Mouse (Mus musculus): ENCODE results near the gene Gm7694.

Gene Gm7694

DNA sequence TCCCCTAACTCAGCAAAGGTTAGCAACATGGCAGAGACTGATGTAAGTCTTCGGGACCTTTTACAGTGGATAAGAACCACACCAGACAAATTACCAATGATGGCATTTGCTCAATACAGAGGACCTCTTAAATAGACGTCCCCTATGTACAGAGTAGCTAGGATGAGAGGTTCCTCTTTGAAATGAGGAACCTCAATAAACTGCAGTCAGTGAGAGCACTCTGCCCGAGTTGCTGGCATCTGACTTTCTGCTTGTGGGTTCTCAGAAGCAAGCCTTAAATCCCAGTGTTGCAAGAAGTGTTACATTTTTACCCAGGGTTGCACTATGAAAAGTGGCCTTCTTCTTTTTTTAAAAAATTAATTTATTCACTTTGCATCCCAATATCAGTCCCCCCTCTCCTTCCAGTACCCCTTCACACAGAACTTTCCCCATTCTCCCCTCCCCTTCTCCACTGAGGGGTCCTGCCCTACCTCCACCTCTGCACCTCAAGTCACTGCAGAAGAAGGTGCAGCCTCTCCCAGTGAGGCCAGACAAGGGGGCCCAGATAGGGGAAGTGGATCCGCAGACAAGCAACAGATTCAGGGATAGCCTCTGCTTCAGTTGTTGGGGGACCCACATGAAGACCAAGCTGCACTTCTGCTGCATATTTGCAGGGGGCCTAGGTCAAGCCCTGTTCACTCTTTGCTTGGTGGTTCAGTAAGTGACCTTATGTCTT lies 23.6 kb downstream of the Gm7694 start:
- no peak for DNase-seq (ENCODE audit: low read depth, low spot score)

DNA sequence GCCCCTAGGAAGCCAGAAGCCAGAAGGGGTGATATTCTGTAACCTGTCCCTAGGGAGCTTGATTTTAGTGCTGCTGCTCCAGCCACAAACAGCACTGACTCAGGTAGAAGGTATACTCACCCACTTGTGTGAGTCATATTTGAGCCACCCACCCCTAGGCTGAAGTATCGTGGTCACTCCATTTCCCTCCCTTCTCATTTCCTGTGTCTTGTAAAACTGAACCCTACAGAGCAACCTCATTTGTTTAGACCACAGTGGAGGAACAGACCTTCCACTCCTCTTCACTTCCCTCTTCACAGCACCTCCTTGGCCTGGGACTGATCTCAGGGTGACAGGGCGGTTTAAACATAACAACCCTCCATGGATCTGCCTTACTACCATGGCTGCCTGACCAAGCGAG lies 29.1 kb downstream of the Gm7694 start, which contains the start of gene Sh2d1b1:
Gene Sh2d1b1, plus strand, starts transcription at position 305 of the 400 bp plus-strand sequence.
- DNase-seq (ENCODE audit: low read depth, low spot score) = no peak

DNA sequence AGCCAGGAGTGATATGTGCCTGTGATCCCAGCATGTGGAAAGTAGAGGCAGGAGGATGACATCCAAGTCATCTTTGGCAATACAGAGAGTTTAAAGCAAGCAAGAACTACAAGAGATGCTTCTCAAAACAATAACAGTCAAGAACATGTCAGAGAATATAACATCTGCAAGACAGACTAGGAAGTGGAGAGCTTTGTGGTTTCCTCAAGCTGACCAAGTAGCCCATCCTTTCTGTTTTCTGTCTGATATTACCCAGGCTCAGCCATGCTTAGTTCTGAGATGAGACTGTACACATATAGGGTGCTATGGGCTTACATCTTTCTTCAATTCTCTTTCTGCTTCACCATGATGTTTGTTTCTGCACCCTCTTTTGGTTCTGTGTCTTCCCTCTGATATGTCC lies 32.9 kb downstream of the Gm7694 start:
- no peak for DNase-seq (ENCODE audit: low read depth, low spot score)

DNA sequence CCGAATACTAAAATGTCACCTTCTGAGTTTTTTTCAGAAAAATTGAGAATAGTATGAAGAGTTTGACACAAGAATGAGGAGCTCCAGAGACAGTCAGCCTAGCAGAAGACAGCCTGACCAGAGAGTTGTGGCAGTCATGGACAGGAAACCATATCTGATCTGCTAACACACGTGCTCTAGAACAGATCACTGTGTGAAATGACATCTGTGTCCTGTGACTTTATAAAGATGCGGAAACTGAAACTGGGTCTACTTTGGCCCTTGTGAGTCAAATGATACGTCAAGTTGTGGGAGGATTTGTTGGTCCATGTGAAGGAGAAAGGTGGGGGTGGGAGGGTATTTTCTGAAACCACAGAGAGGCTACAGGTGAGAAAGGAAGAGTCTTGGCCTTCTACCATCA lies 35.4 kb downstream of the Gm7694 start:
- no peak for DNase-seq (ENCODE audit: low read depth, low spot score)

DNA sequence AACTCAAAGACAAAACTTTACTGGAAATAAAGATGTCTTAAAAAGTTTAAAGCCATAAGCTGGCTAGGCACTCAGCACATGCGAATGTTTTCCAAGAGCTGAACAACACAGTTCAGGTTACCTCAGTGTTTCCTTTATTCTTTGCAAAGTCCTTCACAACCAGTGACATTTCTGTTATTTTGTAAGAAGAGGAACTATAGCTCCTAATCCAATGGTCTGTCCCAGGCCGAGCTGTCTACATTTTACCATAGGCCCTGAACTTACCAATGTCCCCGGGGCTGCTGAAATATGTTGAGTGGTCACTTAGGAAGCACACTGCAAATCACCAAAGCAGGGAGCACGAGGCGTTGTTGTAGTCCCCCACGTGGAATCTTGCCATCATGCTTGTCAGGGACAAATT lies 35.9 kb downstream of the Gm7694 start:
- no peak for DNase-seq (ENCODE audit: low read depth, low spot score)

DNA sequence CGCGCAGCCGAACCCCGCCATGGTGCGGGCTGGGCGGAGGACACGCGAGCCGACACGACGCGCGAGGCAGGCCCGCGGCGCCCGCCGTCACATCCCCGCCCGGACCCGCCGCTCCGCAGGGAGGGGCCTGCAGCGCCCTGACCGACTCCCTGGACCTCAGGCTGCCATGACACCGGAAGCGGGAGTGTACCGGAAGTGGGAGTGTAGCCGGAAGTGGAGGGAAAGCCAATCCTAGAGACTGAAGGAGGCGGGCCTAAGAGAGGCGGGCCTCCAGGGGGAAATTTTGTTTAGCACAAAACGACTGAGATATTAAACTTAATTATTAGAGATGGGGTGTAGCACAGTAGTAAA lies 50.6 kb downstream of the Gm7694 start:
- DNase-seq (ENCODE audit: low read depth, low spot score) = peak; percentile 81

DNA sequence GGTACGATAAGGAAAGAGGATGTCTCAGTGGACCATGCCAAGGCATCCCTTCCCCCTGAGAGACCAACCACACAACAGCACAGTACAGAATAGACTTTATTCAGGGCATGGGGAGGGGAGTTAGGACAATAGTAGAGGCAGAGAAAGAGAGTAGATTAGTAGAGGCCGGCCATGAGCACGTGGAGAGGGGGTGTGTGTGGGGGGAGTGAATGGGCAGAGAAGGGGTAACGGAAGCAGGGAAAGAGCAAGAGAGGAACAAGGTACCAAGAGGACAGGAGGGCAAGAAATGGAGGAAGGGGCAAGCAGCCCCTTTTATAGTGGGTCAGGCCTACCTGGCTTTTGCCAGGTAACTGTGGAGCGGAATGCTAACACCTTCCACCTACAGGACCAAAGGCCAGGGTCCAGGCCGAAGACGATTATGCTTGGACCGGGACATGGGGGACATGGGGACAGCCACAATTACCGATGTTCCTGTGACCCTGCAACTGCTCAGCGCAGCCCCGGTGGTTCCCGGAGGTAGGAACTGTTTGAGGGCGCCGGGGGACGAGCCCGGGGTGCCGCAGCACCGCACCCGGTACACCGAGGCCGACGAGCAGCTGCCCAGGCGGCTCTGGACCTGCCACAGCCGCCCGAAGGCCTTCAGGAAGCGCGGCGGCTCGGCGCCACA lies 51.1 kb downstream of the Gm7694 start:
- no peak for DNase-seq (ENCODE audit: low read depth, low spot score)
